Mouse (Mus musculus) limb, embryonic 12.5 days (tissue): ENCODE measurements around the gene Zfp768. TPM values are rescaled to one million over a fixed set of nuclear protein-coding genes. Genes with fewer than 3 reads are reported as not detected.

Experiments used
- ATAC-seq: fragments of 200-750 bp; cut with Nextera tagmentation; 2 replicates; pipeline ENCODE4 v1.8.0; 2017; ENCODE audit warnings: low read depth, moderate TSS enrichment; ENCODE audit not compliant: insufficient number of reproducible peaks, insufficient read depth, low FRiP score, low TSS enrichment
- H3K27ac ChIP-seq: fragments of 300-500 bp; sonication (generic); 2 replicates; pipeline ENCODE4 v1.5.1; 2016; ENCODE audit warnings: mild to moderate bottlenecking, moderate library complexity
- H3K27me3 ChIP-seq: fragments of 300-500 bp; sonication (generic); 2 replicates; pipeline ENCODE4 v1.6.1; 2016; ENCODE audit warnings: mild to moderate bottlenecking, moderate library complexity
- H3K36me3 ChIP-seq: fragments of 300-500 bp; sonication (generic); 2 replicates; pipeline ENCODE4 v1.6.1; 2016; ENCODE audit warnings: mild to moderate bottlenecking, moderate library complexity
- H3K4me1 ChIP-seq: fragments of 300-500 bp; sonication (generic); replicated peaks from 2 replicates; pipeline ENCODE4 v1.6.1; 2016
- H3K4me2 ChIP-seq: fragments of 300-500 bp; sonication (generic); 2 replicates; pipeline ENCODE4 v1.6.1; 2016; ENCODE audit warnings: mild to moderate bottlenecking, moderate library complexity
- H3K4me3 ChIP-seq: fragments of 300-500 bp; sonication (generic); replicated peaks from 2 replicates; pipeline ENCODE4 v1.5.1; 2016; ENCODE audit warnings: mild to moderate bottlenecking
- H3K9ac ChIP-seq: fragments of 300-500 bp; sonication (generic); replicated peaks from 2 replicates; pipeline ENCODE4 v1.6.1; 2016; ENCODE audit warnings: mild to moderate bottlenecking, moderate library complexity
- H3K9me3 ChIP-seq: fragments of 300-500 bp; sonication (generic); 2 replicates; pipeline ENCODE4 v1.6.1; 2016; ENCODE audit warnings: mild to moderate bottlenecking, moderate library complexity
- WGBS: fragments of 180-500 bp; shearing (Covaris S2); methylation state at CpG from one replicate; pipeline ENCODE4 v1.1.7; 2016; 5-methylcytosine and 5-hydroxymethylcytosine counted together
- polyA plus RNA-seq: library from polyadenylated mRNA; unstranded; fragments of >200 nt; fragmentation: Nextera tagmentation; extraction: Ambion mirVana; gene quantifications from 2 replicates; pipeline ENCODE4 v1.2.1, GENCODE M21; 2016

Zfp768 gene
- polyA plus RNA-seq, 1 experiment from 2014 or later, result 21.0 TPM

DNA sequence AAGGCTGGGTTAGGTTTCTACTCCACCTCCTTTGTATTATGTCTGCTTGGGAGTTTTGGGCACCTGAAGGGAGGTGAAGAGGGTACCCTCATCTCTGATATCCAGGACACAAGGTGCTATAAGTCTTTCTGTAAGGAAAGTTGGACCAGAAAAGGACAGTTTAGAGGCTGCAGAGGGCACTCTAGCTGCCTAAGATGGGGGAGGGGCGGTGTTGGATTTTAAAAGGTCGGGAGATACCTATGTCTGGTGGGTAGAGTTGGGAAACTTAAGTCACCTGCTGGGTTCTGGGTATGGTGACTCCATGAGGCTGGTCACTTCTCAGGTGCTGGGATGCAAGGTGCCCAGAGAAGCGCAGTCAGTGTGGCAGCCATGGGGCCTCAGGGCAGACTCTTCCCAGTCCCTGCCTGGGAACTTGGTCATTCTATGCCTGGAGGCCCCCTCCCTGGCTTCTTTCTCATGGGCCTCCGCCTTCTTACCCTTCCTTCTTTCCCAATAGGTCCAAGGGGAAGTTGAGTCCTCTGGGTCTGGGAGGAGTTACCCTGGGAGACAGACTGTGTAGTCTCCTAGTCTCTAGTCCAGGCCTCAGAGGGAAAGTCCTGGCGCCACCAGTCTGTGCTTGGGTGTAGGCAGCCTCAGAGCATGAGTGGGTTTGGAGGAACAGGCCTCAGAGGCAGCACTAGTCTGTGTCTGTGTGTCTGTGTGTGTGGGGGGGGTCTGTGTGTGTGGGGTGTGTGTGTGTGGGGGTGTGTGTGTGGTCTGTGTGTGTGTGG lies 48.4 kb downstream of the Zfp768 start:
- Histone ChIP-seq H3K27ac (no peak overlapping the region), H3K9me3 (no peaks in the 10 kb centered on the region), H3K4me1 (no peaks in the 10 kb centered on the region), H3K4me2 (no peak overlapping the region), H3K4me3 (no peak overlapping the region), H3K9ac (no peak overlapping the region), H3K27me3 (no peaks in the 10 kb centered on the region), H3K36me3 (no peaks in the 10 kb centered on the region)
- ATAC-seq, result no peak
- WGBS, result 84% methylated on average over 5 of the region's 5 CpGs

GRCm38 (mm10) chr7:127296098-127296497 lies 49.3 kb downstream of the Zfp768 start, which contains the start of gene Itgal:
Itgal (plus strand) TSS chr7:127296260.
- WGBS, result 82% methylated on average over 11 of the region's 11 CpGs
- ATAC-seq, result no peak
- no peak within 1 kb of the TSS for H3K4me2 ChIP-seq

More at GRCm38 (mm10) chr7:127296098-127296497, 49.3 kb downstream of the Zfp768 start, which contains the start of gene Itgal:
- no peaks in the 10 kb centered on the region for H3K4me1 ChIP-seq
- H3K27ac ChIP-seq, result no peak within 1 kb of the TSS
- H3K27me3 ChIP-seq, result no peaks in the 10 kb centered on the region
- no peaks in the 10 kb centered on the region for H3K9me3 ChIP-seq
- no peak within 1 kb of the TSS for H3K9ac ChIP-seq
- H3K36me3 ChIP-seq, result no peaks in the 10 kb centered on the region
- H3K4me3 ChIP-seq, result no peak within 1 kb of the TSS

Other genes starting within 250 kb of the Zfp768 start
- 1.3 and 1.7 TPM in 2 replicates for gene Qprt, start 223.4 kb downstream of the Zfp768 start, polyA plus RNA-seq
- gene Spn, start 207.8 kb downstream of the Zfp768 start, polyA plus RNA-seq, result 0.26 TPM in 1 of 2 replicates, not detected in the other
- gene Cd2bp2, start 149.5 kb downstream of the Zfp768 start, polyA plus RNA-seq, result 86.5 and 91.8 TPM in 2 replicates
- gene Tbc1d10b, start 137.1 kb downstream of the Zfp768 start, polyA plus RNA-seq, result 40.9 and 45.3 TPM in 2 replicates
- 142 and 145 TPM in 2 replicates for gene Mylpf, start 136.7 kb downstream of the Zfp768 start, polyA plus RNA-seq
- 61.9 and 65.5 TPM in 2 replicates for gene Zfp553, start 112.5 kb downstream of the Zfp768 start, polyA plus RNA-seq
- 34.1 and 35.9 TPM in 2 replicates for gene Sept1, start 112.5 kb downstream of the Zfp768 start, polyA plus RNA-seq
- gene Zfp771, start 101.3 kb downstream of the Zfp768 start, polyA plus RNA-seq, result 79.5 and 84.1 TPM in 2 replicates
- 219 and 224 TPM in 2 replicates for gene Dctpp1, start 84.9 kb downstream of the Zfp768 start, polyA plus RNA-seq
- gene Sephs2, start 71.5 kb downstream of the Zfp768 start, polyA plus RNA-seq, result 89.5 and 92.3 TPM in 2 replicates
- 0.39 and 0.59 TPM in 2 replicates for gene Itgal, start 49.3 kb downstream of the Zfp768 start, polyA plus RNA-seq
- 9.2 and 10.1 TPM in 2 replicates for gene Zfp747, start 30.5 kb upstream of the Zfp768 start, polyA plus RNA-seq
- 5.8 and 6.7 TPM in 2 replicates for gene 9130019O22Rik, start 41.6 kb upstream of the Zfp768 start, polyA plus RNA-seq
- gene E430018J23Rik, start 48.0 kb upstream of the Zfp768 start, polyA plus RNA-seq, result 6.4 and 7.0 TPM in 2 replicates
- 7.0 and 8.3 TPM in 2 replicates for gene Zfp764, start 61.2 kb upstream of the Zfp768 start, polyA plus RNA-seq
- gene Zfp688, start 76.5 kb upstream of the Zfp768 start, polyA plus RNA-seq, result 29.4 and 31.3 TPM in 2 replicates
- gene Zfp689, start 103.6 kb upstream of the Zfp768 start, polyA plus RNA-seq, result 16.8 and 17.8 TPM in 2 replicates
- 41.0 and 43.7 TPM in 2 replicates for gene Prr14, start 114.0 kb upstream of the Zfp768 start, polyA plus RNA-seq
- 11.7 and 13.0 TPM in 2 replicates for gene Fbrs, start 133.6 kb upstream of the Zfp768 start, polyA plus RNA-seq
- gene Srcap, start 166.4 kb upstream of the Zfp768 start, polyA plus RNA-seq, result 77.2 and 79.4 TPM in 2 replicates
- 15.9 and 18.0 TPM in 2 replicates for gene Gm42715, start 174.0 kb upstream of the Zfp768 start, polyA plus RNA-seq
- gene Tmem265, start 215.8 kb upstream of the Zfp768 start, polyA plus RNA-seq, result 5.3 and 8.1 TPM in 2 replicates
- 40.4 and 42.2 TPM in 2 replicates for gene Phkg2, start 227.8 kb upstream of the Zfp768 start, polyA plus RNA-seq
- gene Ccdc189, start 243.0 kb upstream of the Zfp768 start, polyA plus RNA-seq, result 12.1 and 13.1 TPM in 2 replicates
- 61.6 and 66.6 TPM in 2 replicates for gene Rnf40, start 243.2 kb upstream of the Zfp768 start, polyA plus RNA-seq